Mouse (Mus musculus): ENCODE results near the gene Tsn. TPM values are rescaled to one million over a fixed set of nuclear protein-coding genes. Genes with fewer than 3 reads are reported as not detected.
A peak's percentile ranks its signal among the peaks of the same experiment; 100 is the strongest.

Gene Tsn
- total and polyA plus RNA-seq, 2 experiments from 2014 or later: 222 to 599 TPM

DNA sequence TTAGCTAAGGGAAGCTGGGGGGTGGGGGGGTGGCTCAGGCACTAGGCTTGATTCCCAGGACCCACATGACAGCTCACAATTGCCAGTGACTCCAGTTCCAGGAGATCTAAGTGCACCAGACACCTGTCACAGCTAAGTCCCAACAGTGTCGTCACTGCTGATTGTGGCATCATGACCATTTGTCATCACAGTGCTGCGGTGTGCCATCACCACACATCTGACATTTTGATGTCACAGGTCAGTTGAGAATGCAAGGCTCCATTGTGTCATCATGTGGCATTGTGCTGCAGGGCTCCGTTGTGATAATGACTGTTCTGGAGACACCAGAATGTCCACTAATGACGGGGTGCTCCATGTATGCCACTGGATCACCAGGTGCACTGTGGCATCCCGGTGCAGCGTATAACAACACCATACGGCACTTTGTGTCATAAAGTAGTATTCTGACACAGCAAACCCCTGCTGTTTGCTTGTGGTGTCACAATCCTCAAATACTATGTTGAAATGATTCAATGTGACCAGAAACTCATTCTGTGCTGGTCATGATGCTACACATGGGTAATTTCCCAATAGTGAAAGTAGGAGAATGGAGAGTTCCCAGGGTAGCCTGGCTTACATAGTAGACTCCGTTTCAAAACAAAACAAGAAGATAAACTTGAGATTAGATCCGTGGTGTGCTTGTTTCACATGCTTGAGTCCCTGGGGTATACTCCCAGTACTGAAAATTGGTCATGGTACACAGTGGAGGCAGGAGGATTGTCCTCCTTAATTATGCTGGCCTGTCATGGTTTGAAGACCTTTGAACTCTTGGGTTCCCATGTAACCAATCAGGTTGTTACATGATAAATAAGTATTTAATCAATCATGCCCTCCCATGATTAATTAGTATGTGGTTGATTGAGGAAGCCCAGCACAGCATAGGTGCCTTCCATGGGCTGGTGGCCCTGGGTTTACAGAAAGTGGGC is 23.5 kb upstream of the Tsn start:
- WGBS: 87% methylated on average over 9 of the region's 9 CpGs
- Histone ChIP-seq H3K4me1 (ENCODE audit: insufficient read depth) (no peaks in the 10 kb centered on the region), H3K36me3 (ENCODE audit: insufficient read depth) (peaks cover 58% of the 10 kb centered on the region), H3K27me3 (ENCODE audit: insufficient read depth, low read length) (no peaks in the 10 kb centered on the region), H3K9ac (no peak overlapping the region), H3K27ac (ENCODE audit: low read depth, low read length) (no peak overlapping the region), H3K9me3 (ENCODE audit: low read length) (no peaks in the 10 kb centered on the region), H3K4me2 (ENCODE audit: low read depth) (no peak overlapping the region), H3K4me3 (ENCODE audit: low read depth, low read length) (no peak overlapping the region)
- no peak for TF ChIP-seq CTCF (IDR thresholded peaks at IDR 0.05; ENCODE audit: low read depth)
- DNase-seq (no peak), ATAC-seq (no peak)

DNA sequence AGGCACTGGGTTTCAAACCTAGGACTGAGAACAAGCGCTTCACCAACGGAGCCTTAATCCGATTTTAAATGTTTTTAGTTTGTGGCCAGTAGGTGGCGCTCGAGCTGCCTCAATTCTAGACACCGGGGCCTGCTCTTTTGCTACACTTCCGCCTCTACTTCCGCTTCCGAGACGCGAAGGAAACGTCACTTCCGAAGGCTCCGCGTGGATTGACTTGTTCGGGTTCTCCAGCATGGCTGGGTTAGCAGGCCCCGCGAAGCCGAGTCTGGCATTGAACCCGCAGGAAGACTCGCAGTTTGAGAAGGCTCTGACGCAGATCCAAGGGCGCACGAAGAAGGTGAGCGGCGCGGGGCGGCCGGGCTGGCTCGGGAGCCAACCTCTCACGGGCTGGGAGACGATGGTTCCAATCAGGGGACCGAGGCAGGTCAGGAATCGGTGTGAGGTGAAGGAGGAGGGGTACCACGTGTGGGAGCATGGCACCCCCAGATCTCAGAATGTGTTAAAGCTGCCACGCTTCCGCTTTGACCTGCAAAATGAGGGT is 10.2 kb upstream of the Tsn start, which contains the start of gene Nifk:
Gene Nifk (plus strand): TSS at position 179 of the 541 bp plus-strand sequence.
- peak; percentile 97 for DNase-seq
- peaks cover 24% of the 10 kb centered on the region for H3K36me3 ChIP-seq (ENCODE audit: insufficient read depth)
- H3K9me3 ChIP-seq (ENCODE audit: low read length): no peaks in the 10 kb centered on the region
- peak; percentile 98 for ATAC-seq
- peaks cover 7% of the 10 kb centered on the region; the same call in 1 of the 2 replicates for H3K4me1 ChIP-seq (ENCODE audit: insufficient read depth)
- peak within 1 kb of the TSS; percentile 76 for H3K4me3 ChIP-seq (ENCODE audit: low read depth, low read length)
- peak within 1 kb of the TSS; percentile 78 for H3K9ac ChIP-seq
- H3K27ac ChIP-seq (ENCODE audit: low read depth, low read length): peak within 1 kb of the TSS; percentile 64
- peak within 1 kb of the TSS; percentile 81 for H3K4me2 ChIP-seq (ENCODE audit: low read depth)
- H3K27me3 ChIP-seq (ENCODE audit: insufficient read depth, low read length): no peaks in the 10 kb centered on the region
- TF ChIP-seq CTCF (IDR thresholded peaks at IDR 0.05; ENCODE audit: low read depth): peak; percentile 90
- 1% methylated on average over 37 of the region's 37 CpGs for WGBS

DNA sequence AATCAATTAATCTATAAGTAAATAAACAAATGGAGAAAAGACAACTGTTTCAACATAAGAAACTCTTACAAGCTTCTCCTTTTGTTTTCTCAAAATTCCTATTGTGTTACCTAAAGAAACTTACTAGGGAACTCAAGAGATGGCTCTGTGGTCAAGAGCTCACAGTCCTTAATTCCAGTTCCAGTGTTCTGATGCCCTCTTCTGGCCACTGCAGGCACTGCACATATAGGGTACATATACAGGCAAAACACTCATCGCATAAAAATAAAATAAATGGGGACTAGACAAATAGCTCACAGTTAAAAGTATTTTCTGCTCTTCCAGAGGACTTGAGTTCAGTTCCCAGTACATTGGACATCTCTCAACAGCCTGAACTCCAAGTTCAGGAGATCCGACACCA is 9.2 kb upstream of the Tsn start:
- DNase-seq: no peak
- no peak overlapping the region for H3K4me2 ChIP-seq (ENCODE audit: low read depth)
- WGBS: 70% methylated on average over 2 of the region's 2 CpGs

DNA sequence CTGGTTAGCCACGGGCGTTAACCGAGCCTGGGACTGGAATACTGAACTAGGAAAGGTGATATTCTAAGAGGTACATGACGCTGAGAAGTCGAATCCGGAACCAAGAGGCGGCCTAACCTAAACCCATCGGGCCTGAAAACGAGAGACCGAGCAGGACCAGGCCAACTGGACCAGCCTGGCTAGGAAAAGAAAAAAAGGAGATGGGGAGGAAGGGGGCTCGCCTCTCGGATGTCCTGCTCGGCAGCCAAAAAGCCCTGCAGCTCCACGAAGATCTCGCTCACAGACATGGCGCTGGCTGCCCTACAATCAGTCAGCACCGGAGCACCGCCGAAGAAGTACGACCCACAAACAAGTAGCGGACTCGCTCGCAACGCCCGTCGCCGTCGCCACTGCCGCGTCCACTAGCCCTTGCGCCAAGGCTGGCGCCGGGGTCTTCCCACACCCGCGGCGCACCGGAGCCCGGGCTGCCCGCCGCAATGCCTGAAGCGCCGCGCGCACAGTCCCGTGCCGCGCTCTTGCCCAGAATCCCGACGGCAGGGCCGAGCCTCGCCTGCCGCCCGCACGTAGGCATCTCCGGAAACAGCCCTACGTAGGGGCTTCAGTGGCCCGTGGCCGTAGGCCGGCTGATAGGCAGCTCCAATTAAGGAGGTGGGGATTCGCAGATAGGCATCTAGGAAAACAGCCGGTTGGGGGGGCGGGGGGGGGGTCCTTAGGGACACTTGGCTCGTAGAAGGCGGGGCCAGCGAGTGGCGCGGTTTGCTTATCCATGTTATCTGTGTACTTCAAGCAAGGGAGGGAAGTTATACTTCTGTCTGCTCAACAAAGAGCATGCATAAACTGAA is 538 bp downstream of the Tsn start:
- peaks cover 11% of the 10 kb centered on the region for H3K36me3 ChIP-seq (ENCODE audit: insufficient read depth)
- H3K27ac ChIP-seq (ENCODE audit: low read depth, low read length): peak overlapping the region; percentile 97
- no peak for TF ChIP-seq CTCF (IDR thresholded peaks at IDR 0.05; ENCODE audit: low read depth)
- 5% methylated on average over 66 of the region's 67 CpGs for WGBS
- no peaks in the 10 kb centered on the region for H3K9me3 ChIP-seq (ENCODE audit: low read length)
- H3K4me1 ChIP-seq (ENCODE audit: insufficient read depth): peaks cover 9% of the 10 kb centered on the region; the same call in 1 of the 2 replicates
- DNase-seq (peak; percentile 94), ATAC-seq (peak; percentile 96)
- peak overlapping the region; percentile 85 for H3K9ac ChIP-seq
- H3K4me3 ChIP-seq (ENCODE audit: low read depth, low read length): peak overlapping the region; percentile 63
- no peaks in the 10 kb centered on the region; the same call in 1 of the 2 replicates for H3K27me3 ChIP-seq (ENCODE audit: insufficient read depth, low read length)
- peak overlapping the region; percentile 69 for H3K4me2 ChIP-seq (ENCODE audit: low read depth)

More for the DNA sequence above, 9.2 kb upstream of the Tsn start:
- H3K27me3 ChIP-seq (ENCODE audit: insufficient read depth, low read length): no peaks in the 10 kb centered on the region
- ATAC-seq: no peak
- no peak overlapping the region for H3K9ac ChIP-seq
- H3K4me3 ChIP-seq (ENCODE audit: low read depth, low read length): no peak overlapping the region
- H3K36me3 ChIP-seq (ENCODE audit: insufficient read depth): peaks cover 21% of the 10 kb centered on the region
- H3K27ac ChIP-seq (ENCODE audit: low read depth, low read length): no peak overlapping the region
- H3K4me1 ChIP-seq (ENCODE audit: insufficient read depth): peaks cover 7% of the 10 kb centered on the region; the same call in 1 of the 2 replicates
- peak; percentile 64 for TF ChIP-seq CTCF (IDR thresholded peaks at IDR 0.05; ENCODE audit: low read depth)
- H3K9me3 ChIP-seq (ENCODE audit: low read length): no peaks in the 10 kb centered on the region

DNA sequence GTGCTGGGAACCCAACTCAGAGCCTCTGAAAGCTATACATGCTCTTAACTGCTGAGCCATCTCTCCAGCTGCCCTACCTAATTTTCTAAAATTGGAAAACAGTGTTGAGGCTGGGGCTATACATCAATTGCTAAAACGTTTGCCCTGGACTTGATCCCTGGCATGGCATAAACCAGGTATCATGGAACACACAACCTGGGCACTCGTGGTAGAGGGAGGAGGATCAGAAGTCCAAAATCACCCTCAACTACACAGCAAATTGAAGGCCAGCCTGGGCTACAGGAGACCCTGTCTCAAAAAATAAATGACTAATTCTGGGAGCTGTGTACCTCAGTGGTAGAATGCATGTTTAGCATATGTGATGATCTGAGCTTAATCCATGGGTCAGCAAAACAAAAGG is 13.8 kb downstream of the Tsn start:
- 92% methylated on average over 2 of the region's 2 CpGs for WGBS
- no peaks in the 10 kb centered on the region for H3K9me3 ChIP-seq (ENCODE audit: low read length)
- peaks cover 70% of the 10 kb centered on the region for H3K36me3 ChIP-seq (ENCODE audit: insufficient read depth)
- H3K4me1 ChIP-seq (ENCODE audit: insufficient read depth): no peaks in the 10 kb centered on the region
- DNase-seq (no peak), ATAC-seq (no peak)
- H3K9ac ChIP-seq: no peak overlapping the region
- H3K27ac ChIP-seq (ENCODE audit: low read depth, low read length): no peak overlapping the region
- no peaks in the 10 kb centered on the region for H3K27me3 ChIP-seq (ENCODE audit: insufficient read depth, low read length)
- TF ChIP-seq CTCF (IDR thresholded peaks at IDR 0.05; ENCODE audit: low read depth): no peak
- H3K4me3 ChIP-seq (ENCODE audit: low read depth, low read length): no peak overlapping the region
- no peak overlapping the region for H3K4me2 ChIP-seq (ENCODE audit: low read depth)

DNA sequence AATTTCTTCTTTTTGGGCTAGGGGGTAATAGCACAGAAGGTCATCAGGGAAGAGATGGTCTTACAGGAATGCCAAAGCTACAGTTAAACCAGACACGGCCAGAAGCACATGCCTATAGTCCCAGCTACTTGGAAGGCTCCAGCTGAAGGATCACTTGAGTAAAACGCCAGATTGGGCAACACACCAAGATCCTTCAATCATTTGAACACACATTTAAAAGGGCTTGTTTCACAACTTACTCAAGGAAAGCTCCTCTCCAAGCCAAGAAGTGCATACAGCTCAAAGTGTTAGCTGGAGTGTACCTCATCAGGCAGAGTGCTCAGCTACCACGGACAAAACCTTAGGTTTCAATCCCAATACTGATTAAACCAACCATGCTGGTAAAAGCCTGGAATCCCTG is 14.9 kb downstream of the Tsn start:
- 69% methylated on average over 3 of the region's 3 CpGs for WGBS
- peaks cover 63% of the 10 kb centered on the region for H3K36me3 ChIP-seq (ENCODE audit: insufficient read depth)
- H3K4me1 ChIP-seq (ENCODE audit: insufficient read depth): no peaks in the 10 kb centered on the region
- no peaks in the 10 kb centered on the region for H3K27me3 ChIP-seq (ENCODE audit: insufficient read depth, low read length)
- no peak for TF ChIP-seq CTCF (IDR thresholded peaks at IDR 0.05; ENCODE audit: low read depth)
- ATAC-seq (no peak), DNase-seq (no peak)
- H3K9ac ChIP-seq: no peak overlapping the region
- H3K9me3 ChIP-seq (ENCODE audit: low read length): no peaks in the 10 kb centered on the region
- no peak overlapping the region for H3K4me3 ChIP-seq (ENCODE audit: low read depth, low read length)
- no peak overlapping the region for H3K27ac ChIP-seq (ENCODE audit: low read depth, low read length)
- no peak overlapping the region for H3K4me2 ChIP-seq (ENCODE audit: low read depth)

Measured in forebrain, postnatal 0 days (tissue).